In the genomic region with DNA sequence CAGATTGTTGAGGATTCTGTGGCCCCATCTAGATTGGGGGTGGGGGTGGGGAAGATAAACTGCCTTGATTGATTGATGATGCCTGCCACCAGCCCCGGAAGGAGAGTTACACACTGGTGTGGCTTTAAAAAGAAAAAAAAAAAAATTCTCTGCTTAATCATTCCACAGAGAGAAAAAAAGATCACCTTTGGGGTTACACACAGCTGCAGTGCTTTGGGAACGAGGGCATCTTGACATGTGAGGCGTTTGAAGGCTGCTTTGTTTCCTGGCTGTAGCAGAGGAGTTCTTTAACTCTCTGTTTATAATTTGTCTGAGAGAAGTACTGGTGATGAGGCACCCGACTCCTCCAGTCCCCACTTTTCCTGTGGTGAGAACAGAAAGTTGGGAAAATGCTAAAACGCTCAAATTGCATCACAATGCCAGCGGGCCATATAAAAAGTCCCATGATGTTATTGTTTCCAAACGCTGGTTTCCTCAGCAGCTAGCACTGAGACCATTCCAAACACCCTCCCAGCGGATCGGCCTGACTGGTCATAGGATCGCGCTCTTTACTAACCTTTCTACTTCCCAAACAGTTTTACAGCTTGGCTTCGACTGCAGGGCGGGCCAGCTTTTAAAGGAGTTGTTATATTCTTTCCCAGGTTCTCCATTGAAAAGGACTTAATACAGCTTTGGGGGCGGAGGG, we compare ENCODE assay signal across 8 mouse cellular contexts.
A peak's percentile ranks its signal among the peaks of the same experiment; 100 is the strongest.
DNase-seq lines count a peak whose midpoint lies in the region; ATAC-seq and TF ChIP-seq lines count a peak whose summit lies in the region.

No protein-coding gene starts in this region.

- H3K4me1 ChIP-seq in forebrain, embryonic 10.5 days, result peaks cover 11% of the 10 kb centered on the region
- H3K4me1 ChIP-seq in forebrain, embryonic 13.5 days, result 0 out of 2 replicates have a peak, but pooled peaks cover 7% of the 10 kb centered on the region
- H3K4me1 ChIP-seq in limb, embryonic 13.5 days, result peaks cover 11% of the 10 kb centered on the region
- H3K4me1 ChIP-seq in forebrain, postnatal 0 days (ENCODE audit: insufficient read depth), result no peaks in the 10 kb centered on the region

- H3K4me3 ChIP-seq in forebrain, embryonic 10.5 days, result no peak overlapping the region
- H3K4me3 ChIP-seq in forebrain, embryonic 13.5 days, result no peak overlapping the region
- 0 out of 2 replicates have a peak overlapping the region, but pooled peaks have one; percentile 7 for H3K4me3 ChIP-seq in limb, embryonic 13.5 days
- H3K4me3 ChIP-seq in forebrain, postnatal 0 days (ENCODE audit: low read depth, low read length), result no peak overlapping the region

- no peaks in the 10 kb centered on the region for H3K27me3 ChIP-seq in forebrain, embryonic 10.5 days (ENCODE audit: poor library complexity, severe bottlenecking)
- H3K27me3 ChIP-seq in forebrain, embryonic 13.5 days, result no peaks in the 10 kb centered on the region
- H3K27me3 ChIP-seq in limb, embryonic 13.5 days, result no peaks in the 10 kb centered on the region
- H3K27me3 ChIP-seq in forebrain, postnatal 0 days (ENCODE audit: insufficient read depth, low read length), result no peaks in the 10 kb centered on the region

- no peak overlapping the region for H3K9ac ChIP-seq in forebrain, embryonic 13.5 days
- peak overlapping the region; percentile 31; the same call in 1 of the 2 replicates for H3K9ac ChIP-seq in limb, embryonic 13.5 days
- no peak overlapping the region for H3K9ac ChIP-seq in forebrain, postnatal 0 days

- H3K27ac ChIP-seq in forebrain, embryonic 10.5 days, result peak overlapping the region; percentile 66
- no peak overlapping the region for H3K27ac ChIP-seq in forebrain, embryonic 13.5 days
- H3K27ac ChIP-seq in limb, embryonic 13.5 days, result peak overlapping the region; percentile 29; the same call in 1 of the 2 replicates
- H3K27ac ChIP-seq in forebrain, postnatal 0 days (ENCODE audit: low read depth, low read length), result no peak overlapping the region

- DNase-seq in forebrain, embryonic 10.5 days (ENCODE audit: extremely low spot score, low spot score), result no peak
- DNase-seq in urinary bladder, postnatal 36 days (ENCODE audit: low spot score in 2 of 2), result peak; percentile 23 to 54
- DNase-seq in urinary bladder, postnatal 10 days (ENCODE audit: low spot score), result no peak
- DNase-seq in cerebellum, adult 9-10 months, result no peak
- no peak for DNase-seq in layer of hippocampus, adult 9-11 months
- DNase-seq in forebrain, postnatal 0 days, result no peak

- no peaks in the 10 kb centered on the region for H3K9me3 ChIP-seq in forebrain, embryonic 10.5 days
- H3K9me3 ChIP-seq in forebrain, embryonic 13.5 days (replicated peaks), result no peaks in the 10 kb centered on the region
- H3K9me3 ChIP-seq in limb, embryonic 13.5 days, result no peaks in the 10 kb centered on the region
- H3K9me3 ChIP-seq in forebrain, postnatal 0 days (ENCODE audit: low read length), result no peaks in the 10 kb centered on the region

- no peak for ATAC-seq in forebrain, embryonic 13.5 days
- ATAC-seq in limb, embryonic 13.5 days (ENCODE audit: low FRiP score, low read depth), result peak; percentile 71; the same call in 1 of the 2 replicates
- ATAC-seq in forebrain, postnatal 0 days, result no peak

- no peak for TF ChIP-seq CTCF in forebrain, postnatal 0 days (IDR thresholded peaks at IDR 0.05; ENCODE audit: low read depth)

- H3K36me3 ChIP-seq in forebrain, embryonic 10.5 days (replicated peaks), result no peaks in the 10 kb centered on the region
- no peaks in the 10 kb centered on the region for H3K36me3 ChIP-seq in forebrain, embryonic 13.5 days (ENCODE audit: poor library complexity, severe bottlenecking)
- H3K36me3 ChIP-seq in limb, embryonic 13.5 days, result no peaks in the 10 kb centered on the region
- no peaks in the 10 kb centered on the region for H3K36me3 ChIP-seq in forebrain, postnatal 0 days (ENCODE audit: insufficient read depth)

- 57% methylated on average over 14 of the region's 14 CpGs for WGBS in forebrain, embryonic 10.5 days
- WGBS in forebrain, embryonic 13.5 days, result 45% methylated on average over 14 of the region's 14 CpGs
- WGBS in limb, embryonic 13.5 days, result 14% methylated on average over 14 of the region's 14 CpGs
- 47% methylated on average over 14 of the region's 14 CpGs for WGBS in forebrain, postnatal 0 days

- no peak overlapping the region for H3K4me2 ChIP-seq in forebrain, embryonic 13.5 days
- peak overlapping the region; percentile 49 for H3K4me2 ChIP-seq in limb, embryonic 13.5 days (replicated peaks)
- H3K4me2 ChIP-seq in forebrain, postnatal 0 days (ENCODE audit: low read depth), result no peak overlapping the region

Comparison
In these comparisons a context has a peak if more than half of its experiments do, and no peak if none do; other contexts are left out.
1. DNase-seq: peak in urinary bladder, postnatal 36 days (2 of 2); none in forebrain, embryonic 10.5 days (single experiment), urinary bladder, postnatal 10 days (single experiment), cerebellum, adult 9-10 months (single experiment), layer of hippocampus, adult 9-11 months (single experiment) and forebrain, postnatal 0 days (single experiment).
2. H3K27ac ChIP-seq: peak in forebrain, embryonic 10.5 days (single experiment) and limb, embryonic 13.5 days (single experiment); none in forebrain, embryonic 13.5 days (single experiment) and forebrain, postnatal 0 days (single experiment).